Mouse (Mus musculus) bone marrow, adult 2 months (tissue): ENCODE measurements at regions not wholly inside any gene's neighbourhood (a gene's known extent, or its start where the extent isn't known, plus 50 kb on each side); places are given as distances from the start of the nearest gene placed in this dataset.

Experiments
- H3K27ac ChIP-seq: fragments of 200-500 bp; 2 replicates; pipeline ENCODE4 v1.5.1; 2012; ENCODE audit warnings: low read depth, mild to moderate bottlenecking, control low read depth, inconsistent platforms, low read length; ENCODE audit not compliant: control insufficient read depth, poor library complexity, insufficient read depth
- H3K4me1 ChIP-seq: fragments of 200-500 bp; 2 replicates; pipeline ENCODE4 v1.6.1; 2011; ENCODE audit warnings: low read length; ENCODE audit not compliant: control insufficient read depth, insufficient read depth
- H3K4me3 ChIP-seq: fragments of 200-500 bp; replicated peaks from 2 replicates; pipeline ENCODE3; 2011; ENCODE audit warnings: mild to moderate bottlenecking, low read depth, low read length, control low read depth; ENCODE audit not compliant: control insufficient read depth
- CTCF ChIP-seq: fragments of 200-500 bp; IDR thresholded peaks from 2 replicates; pipeline ENCODE4 v1.5.1; 2011; ENCODE audit warnings: low read length, control low read depth; ENCODE audit not compliant: control insufficient read depth, insufficient read depth
- POLR2A ChIP-seq: fragments of 200-500 bp; IDR thresholded peaks from 2 replicates; pipeline ENCODE4 v1.6.1; 2011; ENCODE audit warnings: low read depth, mild to moderate bottlenecking, control low read depth, low read length, borderline replicate concordance; ENCODE audit not compliant: control insufficient read depth
- WGBS: fragments of 180-500 bp; shearing (Covaris S2); methylation state at CpG from one replicate; pipeline ENCODE4 v1.1.7; 2018; 5-methylcytosine and 5-hydroxymethylcytosine counted together

GRCm38 (mm10) chr10:111669658-111670057, 163.6 kb downstream of the Phlda1 start:
- WGBS = 76% methylated on average over 6 of the region's 6 CpGs
- no peak overlapping the region for H3K4me3 ChIP-seq
- H3K4me1 ChIP-seq = no peaks in the 10 kb centered on the region; the same call in 1 of the 2 replicates
- H3K27ac ChIP-seq = no peak overlapping the region
- TF ChIP-seq POLR2A (no peak), CTCF (no peak)

- TF ChIP-seq POLR2A (no peak), CTCF (no peak)
- no peak overlapping the region for H3K4me3 ChIP-seq
- H3K27ac ChIP-seq = no peak overlapping the region
- no peaks in the 10 kb centered on the region; the same call in 1 of the 2 replicates for H3K4me1 ChIP-seq
- WGBS = 71% methylated on average over 14 of the region's 14 CpGs
Observed at GRCm38 (mm10) chr10:111670666-111671065, 164.6 kb downstream of the Phlda1 start.

- Histone ChIP-seq H3K4me3 (no peak overlapping the region), H3K4me1 (no peaks in the 10 kb centered on the region; the same call in 1 of the 2 replicates), H3K27ac (peak overlapping the region; percentile 3; the same call in 1 of the 2 replicates)
- WGBS = 40% methylated on average over 12 of the region's 12 CpGs
- TF ChIP-seq POLR2A = no peak
- no peak for TF ChIP-seq CTCF
Observed at GRCm38 (mm10) chr10:111672454-111673316, 166.6 kb downstream of the Phlda1 start.

GRCm38 (mm10) chr10:111673317-111673610, 167.2 kb downstream of the Phlda1 start:
- Histone ChIP-seq H3K4me1 (no peaks in the 10 kb centered on the region; the same call in 1 of the 2 replicates), H3K27ac (no peak overlapping the region), H3K4me3 (no peak overlapping the region)
- TF ChIP-seq POLR2A (no peak), CTCF (no peak)

GRCm38 (mm10) chr10:111676255-111676654, 170.2 kb downstream of the Phlda1 start:
- WGBS = 32% methylated on average over 4 of the region's 4 CpGs
- no peaks in the 10 kb centered on the region; the same call in 1 of the 2 replicates for H3K4me1 ChIP-seq

GRCm38 (mm10) chr10:111680919-111681318, 174.8 kb downstream of the Phlda1 start:
- whole genome bisulfite sequencing = 65% methylated on average over 4 of the region's 4 CpGs
- H3K4me1 ChIP-seq = no peaks in the 10 kb centered on the region

More at GRCm38 (mm10) chr10:111676255-111676654, 170.2 kb downstream of the Phlda1 start:
- TF ChIP-seq POLR2A (no peak), CTCF (no peak)
- Histone ChIP-seq H3K27ac (no peak overlapping the region), H3K4me3 (no peak overlapping the region)

GRCm38 (mm10) chr10:111684409-111685346, 178.6 kb downstream of the Phlda1 start:
- Histone ChIP-seq H3K27ac (no peak overlapping the region), H3K4me1 (no peaks in the 10 kb centered on the region), H3K4me3 (no peak overlapping the region)
- WGBS = 71% methylated on average over 10 of the region's 10 CpGs
- TF ChIP-seq CTCF (no peak), POLR2A (no peak)

More at GRCm38 (mm10) chr10:111680919-111681318, 174.8 kb downstream of the Phlda1 start:
- TF ChIP-seq POLR2A = no peak
- no peak for TF ChIP-seq CTCF
- Histone ChIP-seq H3K27ac (no peak overlapping the region), H3K4me3 (no peak overlapping the region)

- 85% methylated on average over 5 of the region's 5 CpGs for WGBS
- Histone ChIP-seq H3K4me1 (no peaks in the 10 kb centered on the region), H3K27ac (no peak overlapping the region), H3K4me3 (no peak overlapping the region)
- TF ChIP-seq CTCF = no peak
- TF ChIP-seq POLR2A = no peak
Observed at GRCm38 (mm10) chr10:111686585-111686984, 180.5 kb downstream of the Phlda1 start.
